Mouse (Mus musculus) embryonic facial prominence, embryonic 15.5 days (tissue): Measurements from ENCODE around the gene Ptpra. TPM values are rescaled to one million over a fixed set of nuclear protein-coding genes. Genes with fewer than 3 reads are reported as not detected.
"Not testable (repeated sequence)": the region's sequence is repeated elsewhere in the genome, so short reads cannot be mapped to it uniquely, and the experiment has no call there.

Experiments used
- ATAC-seq: fragments of 200-750 bp; cut with Nextera tagmentation; 2 replicates; pipeline ENCODE4 v1.8.0; 2017; ENCODE audit warnings: low read depth, moderate TSS enrichment; ENCODE audit not compliant: insufficient number of reproducible peaks, low FRiP score, low TSS enrichment
- H3K27ac ChIP-seq: fragments of 300-500 bp; sonication (generic); replicated peaks from 2 replicates; pipeline ENCODE4 v1.5.1; 2015; ENCODE audit warnings: mild to moderate bottlenecking, inconsistent platforms
- H3K27me3 ChIP-seq: fragments of 300-500 bp; sonication (generic); 2 replicates; pipeline ENCODE4 v1.6.1; 2015; ENCODE audit warnings: inconsistent platforms
- H3K36me3 ChIP-seq: fragments of 300-500 bp; sonication (generic); 2 replicates; pipeline ENCODE4 v1.6.1; 2015; ENCODE audit warnings: mild to moderate bottlenecking, inconsistent platforms
- H3K4me1 ChIP-seq: fragments of 300-500 bp; sonication (generic); 2 replicates; pipeline ENCODE4 v1.6.1; 2015; ENCODE audit warnings: inconsistent platforms
- H3K4me2 ChIP-seq: fragments of 300-500 bp; sonication (generic); replicated peaks from 2 replicates; pipeline ENCODE4 v1.6.1; 2015; ENCODE audit warnings: mild to moderate bottlenecking, inconsistent platforms
- H3K4me3 ChIP-seq: fragments of 300-500 bp; sonication (generic); replicated peaks from 2 replicates; pipeline ENCODE4 v1.5.1; 2015; ENCODE audit warnings: mild to moderate bottlenecking, inconsistent platforms
- H3K9ac ChIP-seq: fragments of 300-500 bp; sonication (generic); 2 replicates; pipeline ENCODE4 v1.6.1; 2015; ENCODE audit warnings: inconsistent platforms
- H3K9me3 ChIP-seq: fragments of 300-500 bp; sonication (generic); replicated peaks from 2 replicates; pipeline ENCODE4 v1.6.1; 2016; ENCODE audit warnings: inconsistent platforms
- WGBS: fragments of 180-500 bp; shearing (Covaris S2); methylation state at CpG from one replicate; pipeline ENCODE4 v1.1.7; 2015; 5-methylcytosine and 5-hydroxymethylcytosine counted together
- polyA plus RNA-seq: library from polyadenylated mRNA; unstranded; fragments of >200 nt; fragmentation: Nextera tagmentation; extraction: Ambion mirVana; gene quantifications from 2 replicates; pipeline ENCODE4 v1.2.1, GENCODE M21; 2015

The Ptpra gene
- polyA plus RNA-seq, 1 experiment from 2014 or later, result 108 TPM

DNA sequence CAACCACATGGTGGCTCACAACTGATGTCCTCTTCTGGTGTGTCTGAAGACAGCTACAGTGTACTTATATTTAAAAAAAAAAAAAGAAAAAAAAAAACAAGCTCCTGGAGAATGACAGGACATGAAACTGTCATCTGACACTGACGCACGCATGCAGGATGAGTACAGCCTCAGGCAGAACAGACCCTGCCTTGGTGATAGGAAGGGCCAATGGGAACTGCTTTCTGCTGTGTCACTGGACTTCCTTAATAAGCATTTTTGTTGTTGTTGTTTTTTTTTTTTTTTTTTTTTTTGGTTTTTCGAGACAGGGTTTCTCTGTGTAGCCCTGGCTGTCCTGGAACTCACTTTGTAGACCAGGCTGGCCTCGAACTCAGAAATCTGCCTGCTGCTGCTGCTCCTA is 75.4 kb downstream of the Ptpra start:
- H3K4me1 ChIP-seq, H3K27me3 ChIP-seq, ATAC-seq, H3K4me3 ChIP-seq, H3K27ac ChIP-seq, H3K9me3 ChIP-seq, H3K4me2 ChIP-seq, H3K9ac ChIP-seq: not testable (repeated sequence)
- H3K36me3 ChIP-seq, result peaks cover 53% of the 10 kb centered on the region
- 80% methylated on average over 4 of the region's 4 CpGs for WGBS

GRCm38 (mm10) chr2:130528457-130528856 is 78.4 kb downstream of the Ptpra start:
- Histone ChIP-seq H3K4me3 (no peak overlapping the region), H3K27ac (no peak overlapping the region), H3K9ac (no peak overlapping the region), H3K9me3 (no peaks in the 10 kb centered on the region), H3K27me3 (no peaks in the 10 kb centered on the region), H3K4me1 (no peaks in the 10 kb centered on the region), H3K4me2 (no peak overlapping the region), H3K36me3 (peaks cover 45% of the 10 kb centered on the region)
- WGBS, result 85% methylated on average over 6 of the region's 6 CpGs
- no peak for ATAC-seq

DNA sequence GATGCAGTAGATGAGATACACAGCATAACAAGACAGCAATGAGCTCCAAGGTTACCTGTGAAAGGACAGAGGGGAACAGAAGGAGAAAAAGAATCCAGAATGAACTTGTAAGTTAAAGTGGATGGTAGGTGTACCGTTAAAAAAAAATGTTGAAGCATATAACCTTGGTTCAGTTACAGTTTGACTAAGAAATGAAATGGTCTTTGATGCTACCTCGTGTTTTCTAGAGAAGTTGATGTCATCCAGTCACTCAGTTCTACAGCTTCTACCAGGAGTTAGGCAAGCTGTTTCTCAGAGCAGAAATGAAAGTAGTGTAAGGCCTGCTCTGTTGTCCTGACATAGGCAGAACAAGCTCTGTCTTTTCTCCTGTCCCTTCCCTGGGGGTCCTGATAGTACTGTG is 79.2 kb downstream of the Ptpra start:
- H3K36me3 ChIP-seq, result peaks cover 51% of the 10 kb centered on the region
- no peak overlapping the region for H3K27ac ChIP-seq
- no peak overlapping the region for H3K4me3 ChIP-seq
- H3K9me3 ChIP-seq, result no peaks in the 10 kb centered on the region
- no peaks in the 10 kb centered on the region for H3K27me3 ChIP-seq
- H3K4me1 ChIP-seq, result no peaks in the 10 kb centered on the region
- no peak overlapping the region for H3K9ac ChIP-seq
- WGBS, result 87% methylated on average over 2 of the region's 2 CpGs
- no peak for ATAC-seq
- H3K4me2 ChIP-seq, result no peak overlapping the region

GRCm38 (mm10) chr2:130529925-130530324 is 79.8 kb downstream of the Ptpra start:
- Histone ChIP-seq H3K36me3 (peaks cover 55% of the 10 kb centered on the region), H3K4me2 (no peak overlapping the region), H3K4me3 (no peak overlapping the region), H3K4me1 (no peaks in the 10 kb centered on the region), H3K27me3 (no peaks in the 10 kb centered on the region), H3K9me3 (no peaks in the 10 kb centered on the region), H3K9ac (no peak overlapping the region), H3K27ac (no peak overlapping the region)
- no peak for ATAC-seq
- WGBS, result 92% methylated on average over 7 of the region's 7 CpGs

GRCm38 (mm10) chr2:130532201-130532600 is 82.1 kb downstream of the Ptpra start:
- Histone ChIP-seq H3K4me1 (no peaks in the 10 kb centered on the region), H3K9ac (no peak overlapping the region), H3K27me3 (no peaks in the 10 kb centered on the region), H3K4me2 (no peak overlapping the region), H3K36me3 (peaks cover 66% of the 10 kb centered on the region), H3K27ac (no peak overlapping the region), H3K9me3 (no peaks in the 10 kb centered on the region), H3K4me3 (no peak overlapping the region)
- WGBS, result 90% methylated on average over 2 of the region's 2 CpGs
- no peak for ATAC-seq

GRCm38 (mm10) chr2:130535017-130535416 is 84.9 kb downstream of the Ptpra start:
- peaks cover 76% of the 10 kb centered on the region for H3K36me3 ChIP-seq
- H3K27me3 ChIP-seq, result no peaks in the 10 kb centered on the region
- H3K9ac ChIP-seq, result no peak overlapping the region
- no peak for ATAC-seq
- H3K27ac ChIP-seq, result no peak overlapping the region
- H3K4me1 ChIP-seq, result no peaks in the 10 kb centered on the region
- H3K4me3 ChIP-seq, result no peak overlapping the region
- no peak overlapping the region for H3K4me2 ChIP-seq
- 89% methylated on average over 6 of the region's 6 CpGs for WGBS
- no peaks in the 10 kb centered on the region for H3K9me3 ChIP-seq

DNA sequence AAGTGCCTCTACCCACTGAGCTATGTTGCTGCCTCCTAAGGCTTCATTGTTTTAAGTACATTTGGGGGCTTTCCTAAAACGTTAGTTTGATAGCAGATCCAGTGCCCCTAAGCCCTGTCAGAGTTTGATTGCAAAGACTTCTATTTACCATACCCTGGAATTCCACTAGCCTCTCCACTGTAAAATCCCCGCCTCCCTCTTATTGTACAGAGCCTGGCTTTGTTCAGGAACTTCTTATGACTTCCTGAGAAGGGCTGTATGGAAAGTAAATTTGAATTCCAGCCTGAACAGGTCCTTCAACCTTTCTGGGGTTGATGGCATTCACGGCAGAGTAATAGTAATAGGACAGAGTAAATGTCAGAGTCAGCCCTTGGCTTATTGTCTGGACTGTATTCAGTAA is 86.8 kb downstream of the Ptpra start:
- ATAC-seq, result no peak
- H3K4me1 ChIP-seq, result no peaks in the 10 kb centered on the region
- 63% methylated on average over 3 of the region's 3 CpGs for WGBS
- H3K9ac ChIP-seq, result no peak overlapping the region
- H3K36me3 ChIP-seq, result peaks cover 91% of the 10 kb centered on the region
- H3K27me3 ChIP-seq, result no peaks in the 10 kb centered on the region
- H3K27ac ChIP-seq, result no peak overlapping the region
- no peak overlapping the region for H3K4me2 ChIP-seq
- no peaks in the 10 kb centered on the region for H3K9me3 ChIP-seq
- H3K4me3 ChIP-seq, result no peak overlapping the region

DNA sequence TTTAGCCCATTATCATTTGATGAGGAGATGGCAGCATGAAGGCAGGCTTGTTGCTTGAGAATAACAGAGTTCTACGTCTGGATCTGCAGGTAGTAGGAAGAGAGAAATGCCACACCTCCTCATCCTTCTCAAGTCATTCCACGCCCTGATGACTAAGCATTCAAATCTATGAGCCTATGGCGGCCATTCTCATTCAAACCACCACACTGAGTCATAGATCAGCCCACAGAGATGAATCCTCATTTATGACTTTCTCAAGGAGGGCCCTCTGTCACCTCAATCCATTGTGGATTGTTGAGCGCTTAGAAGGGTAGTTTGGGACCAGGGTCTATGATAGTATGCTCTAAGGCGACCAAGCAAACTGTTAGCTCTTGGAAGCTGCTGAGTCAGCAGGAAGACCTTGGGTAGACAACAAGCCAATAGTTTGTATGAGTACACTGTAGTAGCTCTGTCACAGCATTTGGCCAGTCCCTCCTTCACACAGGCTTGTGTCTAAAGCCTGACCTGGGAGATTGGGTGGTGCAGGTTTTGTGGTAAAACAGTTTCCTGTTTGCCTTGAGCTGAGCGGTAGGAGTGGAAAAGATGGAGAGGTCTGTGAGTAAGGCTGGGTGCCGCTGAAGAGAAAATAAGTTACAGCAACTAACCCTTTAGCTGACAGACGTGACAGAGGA is 88.9 kb downstream of the Ptpra start:
- 88% methylated on average over 8 of the region's 8 CpGs for WGBS

DNA sequence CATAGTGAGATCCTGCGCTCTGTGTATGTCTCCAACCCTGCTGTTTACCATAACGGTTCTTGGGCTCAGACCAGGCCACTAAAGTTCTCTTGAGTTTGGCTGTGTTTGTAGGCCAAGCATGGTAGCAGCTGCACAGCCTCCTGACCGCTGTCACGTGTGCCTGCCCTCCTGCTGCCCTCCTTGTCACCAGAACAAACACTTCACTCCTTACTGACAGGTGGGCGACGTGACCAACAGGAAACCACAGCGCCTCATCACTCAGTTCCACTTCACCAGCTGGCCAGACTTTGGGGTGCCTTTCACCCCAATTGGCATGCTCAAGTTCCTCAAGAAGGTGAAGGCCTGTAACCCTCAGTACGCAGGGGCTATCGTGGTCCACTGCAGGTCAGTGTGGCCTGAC is 90.2 kb downstream of the Ptpra start:
- Histone ChIP-seq H3K27me3 (no peaks in the 10 kb centered on the region), H3K36me3 (peaks cover 93% of the 10 kb centered on the region), H3K9ac (no peak overlapping the region), H3K4me1 (no peaks in the 10 kb centered on the region), H3K4me3 (no peak overlapping the region), H3K9me3 (no peaks in the 10 kb centered on the region), H3K4me2 (no peak overlapping the region), H3K27ac (no peak overlapping the region)
- no peak for ATAC-seq
- WGBS, result 90% methylated on average over 9 of the region's 9 CpGs

More for the DNA sequence above, 88.9 kb downstream of the Ptpra start:
- H3K36me3 ChIP-seq, result peaks cover 92% of the 10 kb centered on the region
- H3K9ac ChIP-seq, result no peak overlapping the region
- H3K27ac ChIP-seq, result no peak overlapping the region
- no peaks in the 10 kb centered on the region for H3K27me3 ChIP-seq
- ATAC-seq, result no peak
- no peaks in the 10 kb centered on the region for H3K9me3 ChIP-seq
- H3K4me2 ChIP-seq, result no peak overlapping the region
- H3K4me3 ChIP-seq, result no peak overlapping the region
- H3K4me1 ChIP-seq, result no peaks in the 10 kb centered on the region

DNA sequence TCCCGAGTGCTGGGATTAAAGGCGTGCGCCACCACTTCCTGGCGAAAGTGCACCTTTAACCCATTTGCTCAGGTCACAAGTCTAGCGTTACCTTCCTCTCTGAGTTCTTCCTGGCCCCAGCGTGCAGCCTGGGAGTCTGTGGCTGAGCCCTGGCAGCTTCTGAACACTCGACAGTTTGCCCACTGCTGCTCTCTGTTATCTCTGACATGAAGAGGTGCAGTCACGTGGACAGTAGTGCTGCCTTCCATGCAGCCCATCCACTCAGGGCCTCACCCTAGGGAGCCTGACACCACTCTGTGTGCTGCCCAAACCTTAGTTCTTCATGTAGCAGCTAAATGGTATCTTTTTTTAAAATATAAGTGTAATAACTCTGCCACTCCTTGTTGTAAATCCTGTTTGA is 96.9 kb downstream of the Ptpra start:
- Histone ChIP-seq H3K27ac (no peak overlapping the region), H3K36me3 (peaks cover 93% of the 10 kb centered on the region), H3K4me2 (no peak overlapping the region), H3K4me1 (no peaks in the 10 kb centered on the region), H3K9me3 (no peaks in the 10 kb centered on the region), H3K9ac (no peak overlapping the region), H3K4me3 (no peak overlapping the region), H3K27me3 (no peaks in the 10 kb centered on the region)
- WGBS, result 85% methylated on average over 8 of the region's 8 CpGs
- ATAC-seq, result no peak

DNA sequence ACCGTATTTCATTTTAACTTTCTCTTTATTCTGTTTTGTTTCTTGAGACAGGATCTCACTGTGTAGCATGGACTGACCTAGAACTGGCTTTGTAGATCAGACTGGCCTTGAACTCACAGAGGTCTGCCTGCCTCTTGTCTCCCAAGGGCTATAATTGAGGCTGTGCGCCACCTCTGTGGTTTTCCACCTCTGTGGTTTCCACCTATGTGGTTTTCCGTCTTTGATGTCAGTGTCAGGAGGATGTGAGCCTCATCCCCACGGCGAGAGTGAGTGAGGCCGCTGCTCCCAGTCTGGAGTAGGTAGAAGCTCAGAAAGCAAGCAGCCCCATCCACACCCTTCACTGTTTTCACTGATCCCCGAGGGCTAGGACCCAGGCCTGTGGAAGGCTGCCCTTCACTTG is 104.8 kb downstream of the Ptpra start:
- Histone ChIP-seq H3K27me3 (no peaks in the 10 kb centered on the region), H3K4me2 (no peak overlapping the region), H3K27ac (no peak overlapping the region), H3K9ac (no peak overlapping the region), H3K36me3 (peaks cover 77% of the 10 kb centered on the region), H3K9me3 (no peaks in the 10 kb centered on the region), H3K4me1 (no peaks in the 10 kb centered on the region), H3K4me3 (no peak overlapping the region)
- ATAC-seq, result no peak
- 84% methylated on average over 7 of the region's 7 CpGs for WGBS

GRCm38 (mm10) chr2:130556292-130556691 is 106.2 kb downstream of the Ptpra start:
- no peak overlapping the region for H3K4me2 ChIP-seq
- H3K36me3 ChIP-seq, result peaks cover 64% of the 10 kb centered on the region
- H3K4me1 ChIP-seq, result no peaks in the 10 kb centered on the region

More at GRCm38 (mm10) chr2:130556292-130556691, 106.2 kb downstream of the Ptpra start:
- no peak for ATAC-seq
- Histone ChIP-seq H3K9ac (no peak overlapping the region), H3K9me3 (no peaks in the 10 kb centered on the region), H3K27ac (no peak overlapping the region), H3K4me3 (no peak overlapping the region), H3K27me3 (no peaks in the 10 kb centered on the region)
- 92% methylated on average over 1 of the region's 1 CpGs for WGBS
